Comparison of ENCODE assay signal across 8 mouse cellular contexts in the genomic region with DNA sequence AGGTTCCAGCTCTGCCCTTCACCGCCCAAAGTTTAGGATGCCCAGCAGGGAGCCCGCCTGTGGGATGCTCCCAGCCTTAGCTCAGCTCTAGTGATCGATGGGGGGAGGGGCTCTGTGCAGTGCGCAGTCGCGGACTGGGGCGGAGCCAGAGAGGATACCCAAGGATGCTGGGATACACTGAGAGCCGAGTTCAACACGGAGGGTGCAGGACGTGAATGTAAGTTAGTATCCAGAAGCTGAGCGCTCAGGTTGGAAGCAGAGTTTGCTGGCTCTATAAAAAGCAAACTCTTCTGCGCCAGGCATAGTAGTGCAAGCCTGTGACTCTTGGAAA. TPM values are rescaled to one million over a fixed set of nuclear protein-coding genes. Genes with fewer than 3 reads are reported as not detected.
DNase-seq lines count a peak whose midpoint lies in the region; ATAC-seq lines count a peak whose summit lies in the region.

Gene Tvp23a (minus strand): TSS at position 99 of the 331 bp plus-strand sequence.

- H3K9me3 ChIP-seq in hindbrain, embryonic 15.5 days, result no peaks in the 10 kb centered on the region
- H3K9me3 ChIP-seq in midbrain, embryonic 14.5 days (ENCODE audit: control insufficient read depth, low read length), result no peaks in the 10 kb centered on the region
- no peaks in the 10 kb centered on the region for H3K9me3 ChIP-seq in stomach, embryonic 16.5 days (replicated peaks; ENCODE audit: control insufficient read depth, low read length)

- H3K4me2 ChIP-seq in hindbrain, embryonic 15.5 days, result peak within 1 kb of the TSS; percentile 75
- H3K4me2 ChIP-seq in midbrain, embryonic 14.5 days (ENCODE audit: low read length), result peak within 1 kb of the TSS; percentile 81
- H3K4me2 ChIP-seq in stomach, embryonic 16.5 days (ENCODE audit: low read depth, low read length), result peak within 1 kb of the TSS; percentile 56

- H3K36me3 ChIP-seq in hindbrain, embryonic 15.5 days, result no peaks in the 10 kb centered on the region
- no peaks in the 10 kb centered on the region for H3K36me3 ChIP-seq in midbrain, embryonic 14.5 days (ENCODE audit: control insufficient read depth, insufficient read depth, low read length)
- H3K36me3 ChIP-seq in stomach, embryonic 16.5 days (ENCODE audit: control insufficient read depth, insufficient read depth, low read length), result no peaks in the 10 kb centered on the region

- H3K4me1 ChIP-seq in hindbrain, embryonic 15.5 days (replicated peaks), result peaks cover 52% of the 10 kb centered on the region
- peaks cover 29% of the 10 kb centered on the region for H3K4me1 ChIP-seq in midbrain, embryonic 14.5 days (ENCODE audit: control insufficient read depth, insufficient read depth, low read length)
- peaks cover under 1% of the 10 kb centered on the region; the same call in 1 of the 2 replicates for H3K4me1 ChIP-seq in stomach, embryonic 16.5 days (ENCODE audit: control insufficient read depth, insufficient read depth, low read length)

- H3K27me3 ChIP-seq in hindbrain, embryonic 15.5 days, result no peaks in the 10 kb centered on the region
- no peaks in the 10 kb centered on the region for H3K27me3 ChIP-seq in midbrain, embryonic 14.5 days (ENCODE audit: control insufficient read depth, insufficient read depth, low read length)
- no peaks in the 10 kb centered on the region for H3K27me3 ChIP-seq in stomach, embryonic 16.5 days (ENCODE audit: control insufficient read depth, insufficient read depth, low read length)

- intact Hi-C loops in left cerebral cortex, postnatal 25 days (cut with DNase I), result no loop called here

- WGBS in hindbrain, embryonic 15.5 days, result 2% methylated on average over 12 of the region's 12 CpGs
- WGBS in midbrain, embryonic 14.5 days, result under 1% methylated on average over 12 of the region's 12 CpGs
- WGBS in stomach, embryonic 16.5 days, result 6% methylated on average over 12 of the region's 12 CpGs

- DNase-seq in adipocyte (ENCODE audit: low spot score), result peak; percentile 82
- peak; percentile 85 to 89 for DNase-seq in cerebellum, postnatal 36 days
- peak; percentile 68 for DNase-seq in gastrocnemius, adult 18-20 months (ENCODE audit: low spot score)
- DNase-seq in left cerebral cortex, postnatal 25 days (ENCODE audit: low spot score in 2 of 2), result peak; percentile 85 to 95
- DNase-seq in midbrain, embryonic 14.5 days, result peak; percentile 96

- peak within 1 kb of the TSS; percentile 86 for H3K27ac ChIP-seq in hindbrain, embryonic 15.5 days (replicated peaks)
- peak within 1 kb of the TSS; percentile 77 for H3K27ac ChIP-seq in midbrain, embryonic 14.5 days (replicated peaks; ENCODE audit: low read depth, low read length)
- H3K27ac ChIP-seq in stomach, embryonic 16.5 days (ENCODE audit: low read length), result no peak within 1 kb of the TSS

- peak within 1 kb of the TSS; percentile 65 for H3K4me3 ChIP-seq in hindbrain, embryonic 15.5 days
- peak within 1 kb of the TSS; percentile 50 for H3K4me3 ChIP-seq in midbrain, embryonic 14.5 days (replicated peaks; ENCODE audit: low read depth, low read length)
- H3K4me3 ChIP-seq in stomach, embryonic 16.5 days (replicated peaks; ENCODE audit: low read length), result peak within 1 kb of the TSS; percentile 46

- ATAC-seq in hindbrain, embryonic 15.5 days (ENCODE audit: low FRiP score, low read depth), result peak; percentile 97
- ATAC-seq in midbrain, embryonic 14.5 days (ENCODE audit: low FRiP score, low TSS enrichment), result peak; percentile 95
- ATAC-seq in stomach, embryonic 16.5 days (ENCODE audit: insufficient read depth, low FRiP score), result peak; percentile 86
- ATAC-seq in monocyte, adult 5-6 weeks (replicated peaks; ENCODE audit: insufficient number of reproducible peaks, low FRiP score, low TSS enrichment, poor library complexity, severe bottlenecking), result no peak

- H3K9ac ChIP-seq in hindbrain, embryonic 15.5 days, result peak within 1 kb of the TSS; percentile 70
- peak within 1 kb of the TSS; percentile 61 for H3K9ac ChIP-seq in midbrain, embryonic 14.5 days (replicated peaks; ENCODE audit: low read length)
- peak within 1 kb of the TSS; percentile 63 for H3K9ac ChIP-seq in stomach, embryonic 16.5 days (ENCODE audit: low read length)

RNA-seq across cellular contexts. Expression of gene Tvp23a, which starts in this region (rescaled TPM):
- under 1 TPM; 0.16 to 0.21 TPM for total RNA-seq in gastrocnemius, adult 18-20 months (2021)
- polyA plus RNA-seq in hindbrain, embryonic 15.5 days (2015; fragmentation: Nextera tagmentation; extraction: Ambion mirVana), result 46.6 and 49.7 TPM in 2 replicates
- total RNA-seq in left cerebral cortex, postnatal 25 days (2021), result 10 to 100 TPM; 31.7 to 32.9 TPM
- polyA plus RNA-seq in midbrain, embryonic 14.5 days (2014; fragmentation: Nextera tagmentation; extraction: Ambion mirVana), result 39.1 and 45.2 TPM in 2 replicates
- polyA plus RNA-seq in stomach, embryonic 16.5 days (2015; fragmentation: Nextera tagmentation; extraction: Ambion mirVana), result 9.1 TPM in 2 replicates
- total RNA-seq in monocyte, adult 5-6 weeks (2017), result 0.19 to 0.29 TPM in 2 of 3 replicates, not detected in the other

Comparison
In these comparisons a context has a peak if more than half of its experiments do, and no peak if none do; other contexts are left out.
1. RNA of gene Tvp23a (total RNA-seq): 31.7 to 32.9 TPM in left cerebral cortex, postnatal 25 days; 0.19 to 0.29 TPM in monocyte, adult 5-6 weeks and 0.16 to 0.21 TPM in gastrocnemius, adult 18-20 months; every median in the first group is over 10 times any median in the second.
2. Peak in DNase-seq in gastrocnemius, adult 18-20 months; RNA of the gene not detected or under 1 TPM.
3. Peak in every context shown above with its lines, with median percentiles within 50 percentile points of each other: DNase-seq, H3K4me2 ChIP-seq, H3K4me3 ChIP-seq and H3K9ac ChIP-seq.